Mouse (Mus musculus): ENCODE data around the gene Creb3l1.

Gene Creb3l1

GRCm38 (mm10) chr2:91996006-91996405, 28.3 kb downstream of the Creb3l1 start:
- no peak for DNase-seq

- DNase-seq: no peak
Measured at GRCm38 (mm10) chr2:91993409-91993808, 30.9 kb downstream of the Creb3l1 start.

GRCm38 (mm10) chr2:91989750-91990149, 34.6 kb downstream of the Creb3l1 start:
- no peak for DNase-seq

GRCm38 (mm10) chr2:91987542-91987941, 36.8 kb downstream of the Creb3l1 start:
- DNase-seq: peak; percentile 90

GRCm38 (mm10) chr2:91986071-91986470, 38.2 kb downstream of the Creb3l1 start:
- peak; percentile 74 for DNase-seq

- DNase-seq: no peak
Measured at GRCm38 (mm10) chr2:91984906-91985525, 39.3 kb downstream of the Creb3l1 start.

GRCm38 (mm10) chr2:91984439-91984838, 39.9 kb downstream of the Creb3l1 start:
- DNase-seq: peak; percentile 94

- no peak for DNase-seq
Measured at GRCm38 (mm10) chr2:91980830-91981229, 43.5 kb downstream of the Creb3l1 start.

GRCm38 (mm10) chr2:91980245-91980644, 44.1 kb downstream of the Creb3l1 start:
- DNase-seq: no peak

- no peak for DNase-seq
Measured at GRCm38 (mm10) chr2:91978547-91978946, 45.8 kb downstream of the Creb3l1 start.

GRCm38 (mm10) chr2:91977960-91978359, 46.3 kb downstream of the Creb3l1 start:
- DNase-seq: no peak

GRCm38 (mm10) chr2:91975581-91976541, 48.4 kb downstream of the Creb3l1 start, which contains the start of gene Dgkz:
Gene Dgkz, minus strand, starts transcription at chr2:91975864.
- no peak for DNase-seq

GRCm38 (mm10) chr2:91973416-91974135, 50.7 kb downstream of the Creb3l1 start:
- no peak for DNase-seq

- no peak for DNase-seq
Measured at GRCm38 (mm10) chr2:91972121-91972566, 52.2 kb downstream of the Creb3l1 start.

GRCm38 (mm10) chr2:91971231-91972097, 52.8 kb downstream of the Creb3l1 start:
- DNase-seq: no peak

- DNase-seq: no peak
Measured at GRCm38 (mm10) chr2:91967962-91968361, 56.3 kb downstream of the Creb3l1 start.

- DNase-seq: no peak
Measured at GRCm38 (mm10) chr2:91966367-91966766, 57.9 kb downstream of the Creb3l1 start.

GRCm38 (mm10) chr2:91965417-91965816, 58.9 kb downstream of the Creb3l1 start:
- peak; percentile 57 for DNase-seq

GRCm38 (mm10) chr2:91964610-91965204, 59.6 kb downstream of the Creb3l1 start:
- DNase-seq: no peak

- peak; percentile 95 for DNase-seq
Measured at GRCm38 (mm10) chr2:91963443-91963932, 60.8 kb downstream of the Creb3l1 start.

GRCm38 (mm10) chr2:91962864-91963401, 61.4 kb downstream of the Creb3l1 start:
- DNase-seq: no peak
